Mouse (Mus musculus) bone marrow, adult 2 months (tissue): ENCODE measurements at regions not wholly inside any gene's neighbourhood (a gene's known extent, or its start where the extent isn't known, plus 50 kb on each side); places are given as distances from the start of the nearest gene placed in this dataset.

ENCODE experiments used
- CTCF ChIP-seq: fragments of 200-500 bp; IDR thresholded peaks from 2 replicates; pipeline ENCODE4 v1.5.1; 2011; ENCODE audit warnings: low read length, control low read depth; ENCODE audit not compliant: control insufficient read depth, insufficient read depth
- POLR2A ChIP-seq: fragments of 200-500 bp; IDR thresholded peaks from 2 replicates; pipeline ENCODE4 v1.6.1; 2011; ENCODE audit warnings: low read depth, mild to moderate bottlenecking, control low read depth, low read length, borderline replicate concordance; ENCODE audit not compliant: control insufficient read depth

DNA sequence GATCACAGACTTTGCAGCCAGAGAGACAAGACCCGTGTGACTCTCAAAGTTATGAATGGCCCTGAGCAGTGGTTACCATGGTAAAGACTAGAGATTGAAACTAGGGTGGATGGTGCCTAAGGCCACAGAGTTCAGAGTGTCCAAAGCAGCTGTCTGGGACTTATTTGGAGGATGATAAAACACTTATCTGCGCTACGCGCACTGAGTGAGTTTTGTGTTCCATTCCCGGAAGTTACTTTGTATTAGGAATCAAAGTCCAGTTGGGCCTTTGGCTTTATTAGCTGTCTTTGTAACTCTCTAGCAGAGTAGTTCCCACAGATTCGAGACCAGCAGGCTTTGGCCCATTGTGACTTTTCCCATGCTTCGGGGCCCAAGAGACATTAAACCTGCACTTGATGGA lies 335.9 kb downstream of the Ets1 start:
- no peak for TF ChIP-seq POLR2A
- TF ChIP-seq CTCF = no peak
